Mouse (Mus musculus): ENCODE measurements around the gene Usp34. TPM values are rescaled to one million over a fixed set of nuclear protein-coding genes. Genes with fewer than 3 reads are reported as not detected.
"Not testable (repeated sequence)": the region's sequence is repeated elsewhere in the genome, so short reads cannot be mapped to it uniquely, and the experiment has no call there.

Usp34 gene
- polyA plus RNA-seq, 1 experiment, result 51.1 TPM

DNA sequence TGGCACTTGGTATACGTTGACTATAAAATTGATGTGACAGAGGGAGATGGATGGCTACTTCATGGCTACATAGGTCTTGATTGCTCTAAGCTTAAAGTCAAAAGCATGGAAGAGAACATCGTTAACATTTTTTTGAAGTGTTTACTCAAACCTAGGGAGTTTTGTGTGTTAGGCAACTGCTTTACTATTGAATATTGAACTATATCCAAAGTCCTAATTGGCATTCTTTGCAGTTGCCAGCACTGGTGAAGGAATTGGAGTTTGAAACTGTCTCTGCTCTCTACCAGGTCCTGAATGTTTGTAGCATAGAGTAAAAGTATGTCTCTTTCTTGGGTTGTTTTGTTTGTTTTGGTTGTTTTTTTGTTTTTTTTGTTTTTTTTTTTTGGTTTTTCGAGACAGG, 30.9 kb upstream of the Usp34 start:
- H3K27me3 ChIP-seq (ENCODE audit: control insufficient read depth, insufficient read depth, low read length), result no peaks in the 10 kb centered on the region

DNA sequence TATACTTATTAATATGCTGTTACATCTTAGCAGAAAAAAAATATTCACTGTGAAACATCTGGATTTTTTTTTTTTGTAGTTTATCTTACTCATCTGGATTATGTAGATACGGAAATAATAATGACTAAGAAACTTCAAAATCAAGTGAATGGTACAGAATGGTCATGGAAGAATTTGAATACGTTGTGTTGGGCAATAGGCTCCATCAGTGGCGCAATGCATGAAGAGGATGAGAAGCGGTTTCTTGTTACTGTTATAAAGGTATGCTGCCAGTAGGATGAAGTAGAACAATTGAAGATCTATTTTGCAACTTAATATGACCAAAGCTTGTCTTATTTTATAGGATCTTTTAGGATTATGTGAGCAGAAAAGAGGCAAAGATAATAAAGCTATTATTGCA, 22.2 kb upstream of the Usp34 start:
- no peaks in the 10 kb centered on the region for H3K4me1 ChIP-seq (ENCODE audit: control insufficient read depth, insufficient read depth, low read length)
- TF ChIP-seq CTCF (IDR thresholded peaks at IDR 0.05; ENCODE audit: borderline replicate concordance, insufficient read depth, low read depth, low read length) (no peak), POLR2A (IDR thresholded peaks at IDR 0.05; ENCODE audit: borderline replicate concordance, insufficient read depth, low read length) (no peak)
- no peak for DNase-seq
- no peak overlapping the region for H3K27ac ChIP-seq (ENCODE audit: insufficient read depth, low read length)
- no peaks in the 10 kb centered on the region for H3K27me3 ChIP-seq (ENCODE audit: control insufficient read depth, insufficient read depth, low read length)
- H3K4me3 ChIP-seq (replicated peaks; ENCODE audit: insufficient read depth, low read depth, low read length), result no peak overlapping the region
- WGBS, result 98% methylated on average over 4 of the region's 4 CpGs

More for the DNA sequence above, 30.9 kb upstream of the Usp34 start:
- DNase-seq, result no peak
- Histone ChIP-seq H3K4me1 (ENCODE audit: control insufficient read depth, insufficient read depth, low read length) (no peaks in the 10 kb centered on the region), H3K27ac (ENCODE audit: insufficient read depth, low read length) (no peak overlapping the region), H3K4me3 (replicated peaks; ENCODE audit: insufficient read depth, low read depth, low read length) (no peak overlapping the region)
- no peak for TF ChIP-seq CTCF (IDR thresholded peaks at IDR 0.05; ENCODE audit: borderline replicate concordance, insufficient read depth, low read depth, low read length)
- TF ChIP-seq POLR2A (IDR thresholded peaks at IDR 0.05; ENCODE audit: borderline replicate concordance, insufficient read depth, low read length), result no peak
- 80% methylated on average over 3 of the region's 3 CpGs for WGBS

DNA sequence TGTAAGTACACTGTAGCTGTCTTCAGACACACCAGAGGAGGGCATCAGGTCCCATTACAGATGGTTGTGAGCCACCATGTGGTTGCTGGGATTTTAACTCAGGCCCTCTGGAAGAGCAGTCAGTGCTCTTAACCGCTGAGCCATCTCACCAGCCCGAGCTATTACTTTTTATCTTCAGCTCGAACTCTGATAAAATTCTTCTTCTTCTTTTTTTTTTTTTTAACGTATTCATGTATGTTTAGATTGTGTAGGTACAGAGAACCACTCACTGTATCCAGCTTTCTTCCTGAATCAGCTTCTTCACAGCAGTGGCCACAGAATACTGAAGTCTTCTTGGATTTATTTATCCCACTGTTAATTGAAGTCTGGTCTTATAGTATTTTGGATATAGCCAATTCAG, 17.8 kb upstream of the Usp34 start:
- not testable (repeated sequence) for H3K27me3 ChIP-seq (ENCODE audit: control insufficient read depth, insufficient read depth, low read length); DNase-seq; H3K4me1 ChIP-seq (ENCODE audit: control insufficient read depth, insufficient read depth, low read length); H3K27ac ChIP-seq (ENCODE audit: insufficient read depth, low read length); H3K4me3 ChIP-seq (replicated peaks; ENCODE audit: insufficient read depth, low read depth, low read length)
- 91% methylated on average over 4 of the region's 4 CpGs for WGBS

- TF ChIP-seq POLR2A (IDR thresholded peaks at IDR 0.05; ENCODE audit: borderline replicate concordance, insufficient read depth, low read length) (no peak), CTCF (IDR thresholded peaks at IDR 0.05; ENCODE audit: borderline replicate concordance, insufficient read depth, low read depth, low read length) (no peak)
- H3K4me3 ChIP-seq (replicated peaks; ENCODE audit: insufficient read depth, low read depth, low read length), result no peak overlapping the region
- over 99% methylated on average over 2 of the region's 2 CpGs for WGBS
- H3K27ac ChIP-seq (ENCODE audit: insufficient read depth, low read length), result no peak overlapping the region
- DNase-seq, result no peak
- H3K27me3 ChIP-seq (ENCODE audit: control insufficient read depth, insufficient read depth, low read length), result no peaks in the 10 kb centered on the region
- no peaks in the 10 kb centered on the region for H3K4me1 ChIP-seq (ENCODE audit: control insufficient read depth, insufficient read depth, low read length)
Observed at GRCm38 (mm10) chr11:23297379-23297778, 9.3 kb upstream of the Usp34 start.

GRCm38 (mm10) chr11:23298301-23298700, 8.4 kb upstream of the Usp34 start:
- H3K4me1 ChIP-seq (ENCODE audit: control insufficient read depth, insufficient read depth, low read length), result no peaks in the 10 kb centered on the region
- no peak overlapping the region for H3K4me3 ChIP-seq (replicated peaks; ENCODE audit: insufficient read depth, low read depth, low read length)
- H3K27me3 ChIP-seq (ENCODE audit: control insufficient read depth, insufficient read depth, low read length), result no peaks in the 10 kb centered on the region
- WGBS, result 94% methylated on average over 2 of the region's 2 CpGs
- no peak overlapping the region for H3K27ac ChIP-seq (ENCODE audit: insufficient read depth, low read length)
- TF ChIP-seq POLR2A (IDR thresholded peaks at IDR 0.05; ENCODE audit: borderline replicate concordance, insufficient read depth, low read length), result no peak
- TF ChIP-seq CTCF (IDR thresholded peaks at IDR 0.05; ENCODE audit: borderline replicate concordance, insufficient read depth, low read depth, low read length), result no peak
- no peak for DNase-seq

- no peak for TF ChIP-seq POLR2A (IDR thresholded peaks at IDR 0.05; ENCODE audit: borderline replicate concordance, insufficient read depth, low read length)
- TF ChIP-seq CTCF (IDR thresholded peaks at IDR 0.05; ENCODE audit: borderline replicate concordance, insufficient read depth, low read depth, low read length), result no peak
- no peak overlapping the region for H3K27ac ChIP-seq (ENCODE audit: insufficient read depth, low read length)
- no peaks in the 10 kb centered on the region for H3K27me3 ChIP-seq (ENCODE audit: control insufficient read depth, insufficient read depth, low read length)
- no peak for DNase-seq
- H3K4me1 ChIP-seq (ENCODE audit: control insufficient read depth, insufficient read depth, low read length), result no peaks in the 10 kb centered on the region
- 92% methylated on average over 1 of the region's 1 CpGs for WGBS
- H3K4me3 ChIP-seq (replicated peaks; ENCODE audit: insufficient read depth, low read depth, low read length), result no peak overlapping the region
Observed at GRCm38 (mm10) chr11:23299910-23300309, 6.8 kb upstream of the Usp34 start.

- no peak overlapping the region for H3K27ac ChIP-seq (ENCODE audit: insufficient read depth, low read length)
Observed at GRCm38 (mm10) chr11:23303126-23303525, 3.6 kb upstream of the Usp34 start.

GRCm38 (mm10) chr11:23305101-23305672, 1.5 kb upstream of the Usp34 start:
- peak overlapping the region; percentile 68 for H3K4me3 ChIP-seq (replicated peaks; ENCODE audit: insufficient read depth, low read depth, low read length)
- H3K27me3 ChIP-seq (ENCODE audit: control insufficient read depth, insufficient read depth, low read length); H3K4me1 ChIP-seq (ENCODE audit: control insufficient read depth, insufficient read depth, low read length): not testable (repeated sequence)
- peak in 1 of 2 experiments; percentile 20 for DNase-seq
- peak overlapping the region; percentile 98 for H3K27ac ChIP-seq (ENCODE audit: insufficient read depth, low read length)
- WGBS, result 34% methylated on average over 10 of the region's 10 CpGs

More at GRCm38 (mm10) chr11:23303126-23303525, 3.6 kb upstream of the Usp34 start:
- Histone ChIP-seq H3K4me3 (replicated peaks; ENCODE audit: insufficient read depth, low read depth, low read length) (no peak overlapping the region), H3K27me3 (ENCODE audit: control insufficient read depth, insufficient read depth, low read length) (no peaks in the 10 kb centered on the region), H3K4me1 (ENCODE audit: control insufficient read depth, insufficient read depth, low read length) (no peaks in the 10 kb centered on the region; the same call in 1 of the 2 replicates)
- WGBS, result 92% methylated on average over 1 of the region's 1 CpGs
- DNase-seq, result no peak
- TF ChIP-seq CTCF (IDR thresholded peaks at IDR 0.05; ENCODE audit: borderline replicate concordance, insufficient read depth, low read depth, low read length) (no peak), POLR2A (IDR thresholded peaks at IDR 0.05; ENCODE audit: borderline replicate concordance, insufficient read depth, low read length) (no peak)

Measured in cerebellum, adult 2 months (tissue).